Mouse (Mus musculus) central nervous system, embryonic 14 days (tissue): Measurements from ENCODE around the gene Mad1l1. TPM values are rescaled to one million over a fixed set of nuclear protein-coding genes. Genes with fewer than 3 reads are reported as not detected.

Source experiments
- polyA plus RNA-seq: library from polyadenylated mRNA; depleted of rRNA; stranded (reverse); fragments of >200 nt; gene quantifications from 2 replicates; pipeline ENCODE4 v1.2.3, GENCODE M21; 2012; rRNA removed

The Mad1l1 gene
- 29.2 and 29.5 TPM in 2 replicates for polyA plus RNA-seq

GRCm38 (mm10) chr5:140321042-140321755 is at the start of gene Mad1l1, which contains the start of gene Nudt1:
Gene Mad1l1 (minus strand): TSS chr5:140321552.
Gene Nudt1 (plus strand): TSS chr5:140321656.

GRCm38 (mm10) chr5:140331615-140332512 is 10.5 kb upstream of the Mad1l1 start, which contains the start of gene Mrm2:
Gene Mrm2 (minus strand): TSS chr5:140331898.

Other genes with a start within 250 kb of the Mad1l1 start
- gene Nudt1, start 104 bp upstream of the Mad1l1 start, polyA plus RNA-seq: 22.0 and 25.6 TPM in 2 replicates
- gene Mrm2, start 10.3 kb upstream of the Mad1l1 start, polyA plus RNA-seq: 14.2 and 14.5 TPM in 2 replicates
- 21.3 and 25.4 TPM in 2 replicates for gene Snx8, start 67.7 kb upstream of the Mad1l1 start, polyA plus RNA-seq
- 113 and 124 TPM in 2 replicates for gene Eif3b, start 97.8 kb upstream of the Mad1l1 start, polyA plus RNA-seq
- gene Gm4869, start 124.1 kb upstream of the Mad1l1 start, polyA plus RNA-seq: 0.09 TPM in 2 replicates
- gene Chst12, start 184.0 kb upstream of the Mad1l1 start, polyA plus RNA-seq: 9.6 and 14.9 TPM in 2 replicates
- gene Grifin, start 243.5 kb upstream of the Mad1l1 start, polyA plus RNA-seq: 0.29 and 0.31 TPM in 2 replicates